Mouse (Mus musculus) fat pad, adult 2 months (tissue): ENCODE measurements around the gene Kirrel3.

Experiments used
- DNase-seq: peaks from one replicate; pipeline ENCODE4 v3.0.0-alpha.2; 2011; ENCODE audit warnings: low read depth, low spot score; ENCODE audit errors: extremely low read depth

Gene Kirrel3

GRCm38 (mm10) chr9:34749161-34749560 lies 263.5 kb downstream of the Kirrel3 start:
- DNase-seq = no peak

GRCm38 (mm10) chr9:34749877-34750276 lies 264.2 kb downstream of the Kirrel3 start:
- DNase-seq = no peak

- DNase-seq = no peak
These were observed 265.2 kb downstream of the Kirrel3 start for GRCm38 (mm10) chr9:34750887-34751286.

- DNase-seq = no peak
These were observed 266.5 kb downstream of the Kirrel3 start for GRCm38 (mm10) chr9:34752076-34752800.

GRCm38 (mm10) chr9:34752801-34753170 lies 267.1 kb downstream of the Kirrel3 start:
- DNase-seq = no peak

GRCm38 (mm10) chr9:34753891-34754290 lies 268.2 kb downstream of the Kirrel3 start:
- no peak for DNase-seq

GRCm38 (mm10) chr9:34754523-34755097 lies 268.9 kb downstream of the Kirrel3 start:
- no peak for DNase-seq

- no peak for DNase-seq
These were observed 270.4 kb downstream of the Kirrel3 start for GRCm38 (mm10) chr9:34756055-34756454.

- no peak for DNase-seq
These were observed 273.2 kb downstream of the Kirrel3 start for GRCm38 (mm10) chr9:34758925-34759324.

- DNase-seq = no peak
These were observed 274.8 kb downstream of the Kirrel3 start for GRCm38 (mm10) chr9:34760521-34760920.

GRCm38 (mm10) chr9:34766792-34767623 lies 281.3 kb downstream of the Kirrel3 start:
- no peak for DNase-seq

- no peak for DNase-seq
These were observed 283.3 kb downstream of the Kirrel3 start for GRCm38 (mm10) chr9:34768961-34769360.

GRCm38 (mm10) chr9:34770951-34771350 lies 285.3 kb downstream of the Kirrel3 start:
- no peak for DNase-seq

- no peak for DNase-seq
These were observed 285.7 kb downstream of the Kirrel3 start for GRCm38 (mm10) chr9:34771401-34771800.

- DNase-seq = no peak
These were observed 286.3 kb downstream of the Kirrel3 start for GRCm38 (mm10) chr9:34772022-34772437.

GRCm38 (mm10) chr9:34781356-34781755 lies 295.7 kb downstream of the Kirrel3 start:
- no peak for DNase-seq

GRCm38 (mm10) chr9:34787915-34788314 lies 302.2 kb downstream of the Kirrel3 start:
- no peak for DNase-seq

- DNase-seq = no peak
These were observed 309.5 kb downstream of the Kirrel3 start for GRCm38 (mm10) chr9:34795226-34795625.

- DNase-seq = no peak
These were observed 312.1 kb downstream of the Kirrel3 start for GRCm38 (mm10) chr9:34797688-34798339.

- DNase-seq = no peak
These were observed 316.0 kb downstream of the Kirrel3 start for GRCm38 (mm10) chr9:34801662-34802061.

- DNase-seq = no peak
These were observed 321.2 kb downstream of the Kirrel3 start for GRCm38 (mm10) chr9:34806854-34807253.
